Mouse (Mus musculus): ENCODE results near the gene Ccdc85c.

- TF ChIP-seq POLR2A (IDR thresholded peaks at IDR 0.05; ENCODE audit: control insufficient read depth, extremely low read depth, insufficient read depth, low read length, poor library complexity): no peak
- TF ChIP-seq CTCF (IDR thresholded peaks at IDR 0.05; ENCODE audit: borderline replicate concordance, control insufficient read depth, extremely low read depth, insufficient read depth, low read length, poor library complexity): no peak
These were observed 87.6 kb downstream of the Ccdc85c start for GRCm38 (mm10) chr12:108187541-108188091.

Data from thymus, adult 2 months (tissue).